Mouse (Mus musculus): ENCODE data around the gene Gas7.

Gene Gas7

DNA sequence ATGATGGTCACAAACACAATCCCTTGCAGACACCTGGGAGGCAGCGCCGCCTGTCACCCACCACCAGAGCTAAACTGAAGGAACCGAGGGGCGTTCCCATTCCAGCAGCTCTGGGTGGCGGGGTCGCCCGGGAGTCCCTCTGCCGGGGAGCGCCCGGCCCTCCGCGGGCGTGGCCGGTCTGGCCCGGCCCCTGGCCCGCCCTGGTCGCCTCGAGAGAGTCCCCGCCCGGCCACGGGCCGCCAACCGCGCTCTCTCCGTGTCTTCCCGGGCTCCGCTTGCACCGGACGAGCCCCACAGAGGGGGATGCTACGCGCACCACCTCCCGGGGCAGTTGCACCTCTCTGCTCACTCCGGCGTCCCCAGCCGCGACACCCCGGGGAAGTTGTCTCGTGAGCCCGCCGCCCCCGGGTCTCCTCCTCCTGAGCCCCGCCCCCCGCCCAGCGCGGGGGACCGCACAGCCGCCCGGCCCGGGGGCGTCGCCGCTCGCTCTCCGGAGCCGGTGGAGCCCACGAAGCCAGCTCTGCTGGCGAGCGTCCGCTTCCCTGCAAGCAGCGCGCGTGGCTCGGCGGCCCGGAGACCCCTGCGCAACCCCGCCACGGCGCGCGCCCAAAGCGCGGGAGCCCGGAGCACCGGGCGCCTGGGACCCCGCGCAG is at the start of gene Gas7:
Gene Gas7, plus strand, starts transcription at position 564 of the 653 bp plus-strand sequence.
- DNase-seq = peak; percentile 62

GRCm38 (mm10) chr11:67414346-67414940 is 40.8 kb upstream of the Gas7 start:
- DNase-seq = peak; percentile 14

DNA sequence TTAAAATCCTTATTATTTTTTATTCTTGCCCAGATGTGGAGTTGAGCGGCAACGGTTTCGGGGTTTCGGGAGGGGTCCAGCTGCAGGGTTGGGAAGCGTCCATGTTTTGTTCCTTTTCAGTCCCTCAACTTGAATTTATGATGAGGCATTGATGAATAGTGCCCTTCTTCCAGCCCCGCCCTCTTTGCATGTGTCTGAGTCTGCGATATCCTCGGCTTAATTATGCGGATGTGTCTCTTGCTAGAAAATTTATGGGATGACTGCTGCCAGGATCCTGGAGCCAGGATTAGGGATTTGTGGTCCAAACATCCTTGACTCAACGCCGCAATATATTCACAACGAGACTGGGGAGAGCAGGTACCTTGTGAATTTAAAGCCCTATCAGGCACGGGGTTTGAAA is 31.7 kb upstream of the Gas7 start:
- DNase-seq = no peak

- peak; percentile 66 for DNase-seq
Observed at GRCm38 (mm10) chr11:67428196-67428595, 27.0 kb upstream of the Gas7 start.

DNA sequence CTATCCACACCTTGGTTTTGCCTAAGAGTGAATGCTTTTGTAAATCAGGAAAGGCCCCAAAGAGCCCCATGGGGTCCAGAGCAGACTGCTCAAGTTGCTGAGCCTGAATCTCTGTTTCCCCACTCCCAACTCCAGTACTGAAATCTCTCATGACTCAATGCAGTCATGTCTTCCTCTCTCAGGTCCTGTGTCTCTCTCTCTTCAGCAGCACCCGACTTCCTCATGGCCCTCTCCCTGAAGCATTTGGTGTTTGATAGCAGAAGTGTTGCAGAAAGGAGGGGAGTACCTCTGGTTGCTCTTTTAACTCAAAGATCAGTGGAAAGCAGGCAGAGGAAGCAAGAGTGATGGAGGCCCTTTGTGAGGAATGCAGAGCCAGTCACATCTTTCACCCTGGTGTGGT is 25.4 kb upstream of the Gas7 start:
- DNase-seq = no peak

GRCm38 (mm10) chr11:67431116-67431645 is 24.1 kb upstream of the Gas7 start:
- DNase-seq = no peak

DNA sequence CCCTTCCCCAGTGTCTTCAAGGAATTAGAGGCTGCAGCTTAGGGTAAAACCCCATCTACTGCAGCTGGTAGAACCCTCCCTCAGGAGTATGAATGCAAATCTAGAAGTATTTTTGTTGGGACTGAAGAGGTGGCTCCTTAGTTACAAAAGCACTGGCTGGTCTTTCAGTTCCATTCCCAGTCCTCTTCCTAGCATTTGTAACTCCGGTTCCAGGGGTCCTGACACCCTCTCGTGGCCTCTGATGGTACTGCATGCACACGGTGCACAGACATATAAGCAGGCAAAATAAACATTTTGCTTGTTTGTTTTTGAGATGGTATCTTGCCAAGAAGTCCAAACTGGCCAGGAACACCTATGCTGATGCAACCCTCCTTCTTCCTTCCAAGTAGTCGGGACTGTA is 23.4 kb upstream of the Gas7 start:
- no peak for DNase-seq

DNA sequence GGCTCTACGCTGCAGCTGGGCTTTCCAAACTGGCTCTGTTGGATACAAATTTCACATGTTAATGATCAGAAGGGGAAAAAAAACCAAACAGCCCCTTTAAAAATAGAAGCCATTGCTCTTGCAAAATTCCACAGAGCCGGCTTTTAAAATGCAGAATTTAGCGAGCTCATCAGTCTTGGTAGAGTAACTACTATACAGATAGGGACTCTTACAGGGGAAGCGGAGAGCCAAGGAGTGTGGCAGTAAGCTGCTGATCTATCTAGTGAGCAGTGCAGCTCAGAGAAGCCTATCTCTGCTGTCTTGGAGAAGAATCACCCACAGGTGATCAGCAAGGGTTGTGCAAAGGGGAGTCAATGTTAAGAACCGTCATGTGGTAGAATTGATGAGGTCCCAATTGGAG is 21.5 kb upstream of the Gas7 start:
- no peak for DNase-seq

DNA sequence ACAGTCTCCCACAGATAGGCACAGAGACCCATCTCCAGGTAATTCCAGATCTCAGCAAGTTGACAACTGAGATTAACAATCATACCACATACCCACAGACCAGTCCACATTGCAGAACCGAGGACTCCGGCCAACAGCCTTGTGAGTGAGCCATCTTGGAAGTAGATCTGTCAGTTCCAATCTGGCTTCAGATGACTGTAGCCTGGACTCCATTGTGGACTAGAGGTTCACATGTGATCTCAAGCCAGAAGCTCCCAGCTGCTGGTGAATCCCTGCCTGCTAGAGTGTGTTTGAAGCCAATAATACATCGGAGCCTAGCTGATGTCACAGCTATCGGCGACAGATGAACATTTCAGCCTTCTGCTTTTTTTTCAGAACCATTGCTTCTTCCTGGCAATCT is 16.5 kb upstream of the Gas7 start:
- no peak for DNase-seq

- no peak for DNase-seq
Observed at GRCm38 (mm10) chr11:67445058-67445825, 10.0 kb upstream of the Gas7 start.

GRCm38 (mm10) chr11:67451525-67451924 is 3.7 kb upstream of the Gas7 start:
- DNase-seq = no peak

DNA sequence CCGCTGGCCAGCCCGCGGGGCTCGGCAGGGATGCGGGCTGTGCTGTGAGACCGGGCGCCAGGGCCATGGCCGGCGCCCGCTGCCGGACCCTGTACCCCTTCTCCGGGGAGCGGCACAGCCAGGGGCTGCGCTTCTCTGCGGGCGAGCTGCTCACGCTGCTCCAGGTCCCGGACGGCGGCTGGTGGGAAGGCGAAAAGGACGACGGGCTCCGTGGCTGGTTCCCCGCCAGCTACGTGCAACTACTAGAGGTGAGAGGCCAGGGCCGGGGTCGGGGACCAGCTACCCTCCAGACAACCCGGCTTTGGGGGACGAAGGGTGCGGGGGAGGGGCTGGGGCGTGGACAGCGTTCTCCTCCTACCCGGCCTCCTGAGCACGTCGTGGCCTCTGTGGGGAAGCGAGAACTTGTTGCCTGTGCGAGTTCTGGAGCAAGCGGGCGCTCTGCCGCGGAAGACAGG is 317 bp downstream of the Gas7 start:
- peak; percentile 34 for DNase-seq

GRCm38 (mm10) chr11:67456029-67456428 is 792 bp downstream of the Gas7 start:
- peak; percentile 12 for DNase-seq

DNA sequence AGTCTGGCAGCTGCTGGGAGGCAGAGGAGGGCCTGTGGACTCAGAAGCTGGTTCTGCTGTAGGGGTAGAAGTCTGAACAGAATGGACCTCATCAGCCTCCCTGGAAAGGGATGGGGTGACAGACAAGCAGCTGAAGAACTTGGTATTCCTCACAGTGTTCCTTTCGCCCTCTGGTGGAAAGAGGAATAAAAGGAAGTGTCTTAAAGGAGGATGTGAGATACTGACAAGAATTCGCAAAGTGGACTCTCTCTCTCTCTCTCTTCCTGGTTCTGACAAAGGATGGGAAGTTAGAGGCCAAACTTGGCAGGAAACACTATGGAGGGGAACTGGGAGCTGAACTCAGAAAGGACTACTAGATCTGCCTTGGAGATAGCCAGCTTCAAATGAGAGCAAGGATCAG is 2.9 kb downstream of the Gas7 start:
- no peak for DNase-seq

DNA sequence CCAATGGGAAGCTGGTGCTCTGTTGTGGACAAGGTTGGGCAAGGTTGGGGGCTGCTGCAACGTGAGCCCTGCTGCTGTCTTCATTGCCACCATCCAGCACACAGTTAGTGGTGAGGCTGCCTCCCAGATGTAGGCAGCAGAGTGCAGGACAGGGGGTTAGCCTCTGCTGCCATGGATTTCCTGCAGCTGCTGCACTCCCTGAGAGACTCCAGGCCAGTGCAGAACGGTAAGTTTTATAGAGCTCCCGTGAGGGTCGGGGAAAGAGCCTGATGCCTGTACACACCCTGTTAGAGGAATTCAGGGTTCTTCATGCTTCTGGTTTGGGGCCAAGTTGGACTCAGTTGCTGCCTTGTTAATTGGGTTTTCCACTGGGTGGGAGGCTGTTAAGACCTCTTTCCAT is 11.9 kb downstream of the Gas7 start:
- DNase-seq = no peak

- DNase-seq = peak; percentile 32
Observed at GRCm38 (mm10) chr11:67468846-67469245, 13.6 kb downstream of the Gas7 start.

- DNase-seq = no peak
Observed at GRCm38 (mm10) chr11:67474590-67474989, 19.4 kb downstream of the Gas7 start.

DNA sequence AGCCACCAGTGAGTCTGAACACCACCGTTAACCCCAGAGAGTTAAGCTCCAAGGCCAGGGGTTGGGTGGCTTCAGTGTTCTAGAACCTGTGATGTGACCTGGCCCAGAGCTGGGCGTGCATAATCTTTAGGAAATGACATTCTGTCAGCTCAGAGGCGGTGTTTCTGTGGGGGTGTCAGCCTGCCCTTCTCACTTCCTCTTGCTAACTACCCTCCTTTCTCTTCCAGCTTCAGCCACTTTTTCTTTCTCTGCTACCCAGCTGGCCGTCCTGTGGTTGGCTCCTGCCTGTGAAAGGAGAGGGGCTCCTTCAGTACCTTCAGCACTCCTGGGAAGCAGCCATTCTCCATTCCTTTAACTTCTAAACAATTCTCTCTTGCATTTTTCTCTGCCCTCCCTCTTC is 24.3 kb downstream of the Gas7 start:
- no peak for DNase-seq

DNA sequence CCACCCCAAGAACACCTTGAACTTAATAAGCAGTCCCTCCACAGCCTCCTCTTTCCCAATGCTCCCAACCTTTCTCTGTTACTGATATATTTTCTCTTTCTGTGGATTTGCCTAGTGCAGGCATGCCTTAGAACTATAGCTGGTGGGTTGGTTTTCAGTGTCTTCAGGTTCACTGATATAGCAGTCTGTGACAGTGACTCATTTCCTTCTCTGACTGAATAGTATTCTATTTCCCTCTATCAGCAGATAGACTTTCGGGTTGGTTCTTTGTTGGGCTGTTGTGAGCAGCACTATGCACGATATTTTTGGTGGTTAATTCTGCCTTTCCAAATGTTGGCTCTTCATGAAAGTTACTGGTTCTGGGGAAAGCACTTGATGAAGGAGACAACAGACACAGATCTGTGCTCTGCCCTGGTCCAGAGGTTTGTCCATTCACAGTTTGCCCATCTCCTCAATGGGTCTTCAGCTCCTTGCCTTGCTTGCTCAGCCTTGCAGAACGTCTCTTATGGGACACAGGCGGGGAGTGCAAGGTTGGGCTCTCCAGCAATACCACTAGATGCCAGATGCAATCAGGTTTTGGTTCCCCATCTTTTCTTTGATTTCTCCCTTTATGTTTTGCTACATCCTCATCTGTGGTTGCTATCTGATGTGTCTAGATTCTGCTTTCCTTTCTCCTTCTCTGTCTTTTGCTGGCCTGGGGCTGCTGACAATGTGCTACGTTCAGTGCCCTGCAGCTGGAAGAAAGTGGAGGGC is 25.1 kb downstream of the Gas7 start:
- no peak for DNase-seq

DNA sequence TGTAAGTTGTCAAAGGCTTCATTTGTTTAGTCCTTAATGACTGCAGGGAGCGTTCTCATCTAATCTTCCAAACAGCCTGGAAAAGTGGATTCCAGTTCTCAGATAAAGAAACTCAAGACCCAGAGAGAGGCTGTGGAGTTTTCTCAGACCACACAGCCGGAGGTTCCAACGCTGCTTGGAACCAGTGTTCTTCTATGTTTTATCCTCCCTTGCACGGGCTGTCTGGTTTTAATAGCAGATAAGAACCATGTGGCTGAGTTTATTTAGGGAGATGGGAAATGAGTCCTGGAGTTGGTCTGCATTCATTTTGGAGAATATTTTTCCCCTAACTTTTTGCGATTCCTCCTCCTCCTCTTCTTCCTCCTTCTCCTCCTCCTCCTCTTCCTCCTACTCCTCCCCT is 26.5 kb downstream of the Gas7 start:
- no peak for DNase-seq

DNA sequence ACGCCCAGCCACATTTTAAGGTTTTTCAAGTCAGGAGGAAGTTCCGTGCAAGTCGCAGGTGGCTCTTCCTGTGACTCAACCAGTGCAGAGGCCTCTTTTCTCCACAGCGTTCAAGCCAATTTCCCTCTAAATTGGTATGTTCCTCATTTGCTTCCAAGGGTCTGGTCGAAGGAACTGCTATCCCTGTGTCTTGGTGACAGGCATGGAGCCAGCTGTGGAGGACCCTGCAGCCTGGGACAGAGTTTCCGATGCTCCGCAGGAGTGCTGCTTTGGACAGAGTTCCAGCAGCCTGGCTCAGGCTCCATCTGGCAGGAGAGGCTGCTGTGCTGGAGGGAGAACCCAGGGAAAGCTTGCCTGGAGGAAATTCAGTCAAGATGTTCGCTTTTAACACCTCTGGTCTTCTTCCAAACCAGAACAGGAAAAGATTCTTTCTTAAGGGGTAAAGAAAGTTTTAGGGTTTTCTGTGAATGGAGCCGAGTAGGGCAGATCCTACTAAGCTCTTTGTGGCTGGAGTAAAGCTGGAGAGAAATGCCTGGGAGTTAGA is 27.1 kb downstream of the Gas7 start:
- DNase-seq = no peak

DNA sequence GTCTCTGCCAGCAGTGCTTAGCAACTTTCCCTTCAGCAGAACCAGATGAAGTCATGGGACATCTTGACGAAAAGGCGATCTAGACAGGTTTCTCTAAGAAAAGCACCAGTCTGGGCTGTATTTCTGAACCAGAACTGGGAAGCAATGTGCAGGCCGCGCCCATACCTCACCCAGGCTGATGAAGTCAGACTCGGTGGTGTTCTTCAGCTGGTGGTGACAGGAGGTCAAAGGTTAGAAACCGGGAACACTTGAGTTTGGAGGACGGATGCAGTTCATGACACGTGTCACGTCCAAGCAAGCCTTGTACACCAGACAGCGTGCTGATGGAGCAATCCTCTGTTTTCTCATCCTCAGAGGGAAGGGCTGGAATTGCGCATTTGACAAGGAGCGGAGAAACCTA is 32.9 kb downstream of the Gas7 start:
- DNase-seq = no peak

- DNase-seq = no peak
Observed at GRCm38 (mm10) chr11:67489647-67490175, 34.5 kb downstream of the Gas7 start.

Data from kidney, adult 18-20 months (tissue).